Mouse (Mus musculus): ENCODE measurements at regions not wholly inside any gene's neighbourhood (a gene's known extent, or its start where the extent isn't known, plus 50 kb on each side); places are given as distances from the start of the nearest gene placed in this dataset.

- Histone ChIP-seq H3K9me3 (ENCODE audit: control insufficient read depth, insufficient read depth, low read depth, low read length) (no peaks in the 10 kb centered on the region), H3K9ac (ENCODE audit: insufficient read depth, low read depth, low read length, poor library complexity, severe bottlenecking) (no peak overlapping the region), H3K36me3 (ENCODE audit: control insufficient read depth, insufficient read depth, low read length, poor library complexity, severe bottlenecking) (no peaks in the 10 kb centered on the region), H3K27ac (ENCODE audit: insufficient read depth, low read depth, low read length, poor library complexity, severe bottlenecking) (no peak overlapping the region), H3K4me3 (ENCODE audit: insufficient read depth in 1 of 2, low read depth in 1 of 2, low read length in 2 of 2, poor library complexity in 1 of 2, severe bottlenecking in 1 of 2) (no peak overlapping the region), H3K4me1 (ENCODE audit: control insufficient read depth in 2 of 2, insufficient read depth in 2 of 2, low read length in 2 of 2, poor library complexity in 1 of 2) (no peaks in the 10 kb centered on the region)
- in situ Hi-C loops (cut with MboI; ENCODE audit: low sequenced_read_pairs in 2 of 2, unreplicated experiment in 2 of 2), result no loop called here
- DNase-seq (ENCODE audit: low read depth, low spot score), result no peak
- TF ChIP-seq ZC3H11A (IDR thresholded peaks at IDR 0.05; ENCODE audit: borderline replicate concordance, low read depth, low read length), result no peak
- TF ChIP-seq ZNF384 (IDR thresholded peaks at IDR 0.05; ENCODE audit: low read depth, low read length), result no peak
- no peak for TF ChIP-seq CHD2 (IDR thresholded peaks at IDR 0.05; ENCODE audit: low read depth, low read length)
- TF ChIP-seq MAFK (IDR thresholded peaks at IDR 0.05; ENCODE audit: insufficient read depth, low read depth, low read length), result no peak
- no peak for TF ChIP-seq HCFC1 (IDR thresholded peaks at IDR 0.05; ENCODE audit: borderline replicate concordance, insufficient read depth, low read length)
These were observed 329.7 kb upstream of the Gm21798 start for GRCm38 (mm10) chr15:64487801-64488200.

DNA sequence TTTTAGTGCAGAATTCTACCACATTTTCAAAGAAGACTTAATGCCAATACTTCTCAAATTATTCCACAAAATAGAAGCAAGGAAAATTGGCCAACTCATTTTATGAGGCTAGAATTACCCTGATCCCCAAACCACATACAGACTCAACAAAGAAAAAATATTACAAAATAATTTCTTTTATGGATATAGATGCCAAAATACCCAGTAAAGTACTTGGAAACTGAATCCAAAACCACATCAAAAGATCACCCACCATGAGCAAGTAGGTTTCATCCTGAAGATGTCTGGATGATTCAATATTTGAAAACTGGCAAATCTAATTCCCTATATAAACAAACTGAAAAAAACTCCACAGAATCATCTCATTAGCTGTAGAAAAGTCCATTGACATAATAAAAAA lies 316.7 kb upstream of the Gm21798 start:
- H3K27ac ChIP-seq (ENCODE audit: insufficient read depth, low read depth, low read length, poor library complexity, severe bottlenecking), result no peak overlapping the region
- H3K4me3 ChIP-seq (ENCODE audit: insufficient read depth in 1 of 2, low read depth in 1 of 2, low read length in 2 of 2, poor library complexity in 1 of 2, severe bottlenecking in 1 of 2), result no peak overlapping the region
- no peaks in the 10 kb centered on the region for H3K9me3 ChIP-seq (ENCODE audit: control insufficient read depth, insufficient read depth, low read depth, low read length)
- in situ Hi-C loops (cut with MboI; ENCODE audit: low sequenced_read_pairs in 2 of 2, unreplicated experiment in 2 of 2), result no loop called here
- TF ChIP-seq CHD2 (IDR thresholded peaks at IDR 0.05; ENCODE audit: low read depth, low read length) (no peak), ZC3H11A (IDR thresholded peaks at IDR 0.05; ENCODE audit: borderline replicate concordance, low read depth, low read length) (no peak), MAFK (IDR thresholded peaks at IDR 0.05; ENCODE audit: insufficient read depth, low read depth, low read length) (no peak), ZNF384 (IDR thresholded peaks at IDR 0.05; ENCODE audit: low read depth, low read length) (no peak), HCFC1 (IDR thresholded peaks at IDR 0.05; ENCODE audit: borderline replicate concordance, insufficient read depth, low read length) (no peak)
- no peak for DNase-seq (ENCODE audit: low read depth, low spot score)
- no peak overlapping the region for H3K9ac ChIP-seq (ENCODE audit: insufficient read depth, low read depth, low read length, poor library complexity, severe bottlenecking)
- H3K36me3 ChIP-seq (ENCODE audit: control insufficient read depth, insufficient read depth, low read length, poor library complexity, severe bottlenecking), result no peaks in the 10 kb centered on the region
- H3K4me1 ChIP-seq (ENCODE audit: control insufficient read depth in 2 of 2, insufficient read depth in 2 of 2, low read length in 2 of 2, poor library complexity in 1 of 2), result no peaks in the 10 kb centered on the region

DNA sequence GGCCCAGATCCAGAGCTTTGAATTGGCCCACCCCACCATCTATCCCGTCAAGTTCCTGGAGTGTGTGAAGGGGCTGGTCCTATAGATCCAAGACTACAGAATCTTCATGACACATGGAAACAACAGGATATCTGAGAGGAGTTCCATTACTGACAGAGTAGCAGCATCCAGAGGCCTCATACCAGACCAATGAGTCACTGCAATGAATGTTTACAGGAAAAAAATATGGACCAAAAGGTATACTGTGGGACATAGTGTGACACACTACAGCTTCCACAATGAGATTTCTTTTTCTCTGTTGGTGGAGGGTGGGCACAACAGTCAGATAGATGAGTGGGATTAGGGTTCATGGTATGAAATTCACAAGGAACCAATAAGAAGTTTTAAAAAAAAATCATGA lies 316.0 kb upstream of the Gm21798 start:
- H3K4me3 ChIP-seq (ENCODE audit: insufficient read depth in 1 of 2, low read depth in 1 of 2, low read length in 2 of 2, poor library complexity in 1 of 2, severe bottlenecking in 1 of 2), result no peak overlapping the region
- in situ Hi-C loops (cut with MboI; ENCODE audit: low sequenced_read_pairs in 2 of 2, unreplicated experiment in 2 of 2), result no loop called here
- H3K4me1 ChIP-seq (ENCODE audit: control insufficient read depth in 2 of 2, insufficient read depth in 2 of 2, low read length in 2 of 2, poor library complexity in 1 of 2), result no peaks in the 10 kb centered on the region
- H3K9me3 ChIP-seq (ENCODE audit: control insufficient read depth, insufficient read depth, low read depth, low read length), result no peaks in the 10 kb centered on the region
- no peak overlapping the region for H3K27ac ChIP-seq (ENCODE audit: insufficient read depth, low read depth, low read length, poor library complexity, severe bottlenecking)
- DNase-seq (ENCODE audit: low read depth, low spot score), result no peak
- H3K9ac ChIP-seq (ENCODE audit: insufficient read depth, low read depth, low read length, poor library complexity, severe bottlenecking), result no peak overlapping the region
- TF ChIP-seq MAFK (IDR thresholded peaks at IDR 0.05; ENCODE audit: insufficient read depth, low read depth, low read length) (no peak), ZNF384 (IDR thresholded peaks at IDR 0.05; ENCODE audit: low read depth, low read length) (no peak)
- H3K36me3 ChIP-seq (ENCODE audit: control insufficient read depth, insufficient read depth, low read length, poor library complexity, severe bottlenecking), result no peaks in the 10 kb centered on the region

GRCm38 (mm10) chr15:64504751-64505150 lies 312.7 kb upstream of the Gm21798 start:
- H3K36me3 ChIP-seq (ENCODE audit: control insufficient read depth, insufficient read depth, low read length, poor library complexity, severe bottlenecking), result no peaks in the 10 kb centered on the region
- no peak for DNase-seq (ENCODE audit: low read depth, low spot score)
- TF ChIP-seq MAFK (IDR thresholded peaks at IDR 0.05; ENCODE audit: insufficient read depth, low read depth, low read length) (no peak), ZNF384 (IDR thresholded peaks at IDR 0.05; ENCODE audit: low read depth, low read length) (no peak), HCFC1 (IDR thresholded peaks at IDR 0.05; ENCODE audit: borderline replicate concordance, insufficient read depth, low read length) (no peak), ZC3H11A (IDR thresholded peaks at IDR 0.05; ENCODE audit: borderline replicate concordance, low read depth, low read length) (no peak), CHD2 (IDR thresholded peaks at IDR 0.05; ENCODE audit: low read depth, low read length) (no peak)
- no peaks in the 10 kb centered on the region for H3K9me3 ChIP-seq (ENCODE audit: control insufficient read depth, insufficient read depth, low read depth, low read length)
- no peaks in the 10 kb centered on the region for H3K4me1 ChIP-seq (ENCODE audit: control insufficient read depth in 2 of 2, insufficient read depth in 2 of 2, low read length in 2 of 2, poor library complexity in 1 of 2)
- H3K9ac ChIP-seq (ENCODE audit: insufficient read depth, low read depth, low read length, poor library complexity, severe bottlenecking), result no peak overlapping the region
- in situ Hi-C loops (cut with MboI; ENCODE audit: low sequenced_read_pairs in 2 of 2, unreplicated experiment in 2 of 2), result no loop called here
- H3K4me3 ChIP-seq (ENCODE audit: insufficient read depth in 1 of 2, low read depth in 1 of 2, low read length in 2 of 2, poor library complexity in 1 of 2, severe bottlenecking in 1 of 2), result no peak overlapping the region
- no peak overlapping the region for H3K27ac ChIP-seq (ENCODE audit: insufficient read depth, low read depth, low read length, poor library complexity, severe bottlenecking)

DNA sequence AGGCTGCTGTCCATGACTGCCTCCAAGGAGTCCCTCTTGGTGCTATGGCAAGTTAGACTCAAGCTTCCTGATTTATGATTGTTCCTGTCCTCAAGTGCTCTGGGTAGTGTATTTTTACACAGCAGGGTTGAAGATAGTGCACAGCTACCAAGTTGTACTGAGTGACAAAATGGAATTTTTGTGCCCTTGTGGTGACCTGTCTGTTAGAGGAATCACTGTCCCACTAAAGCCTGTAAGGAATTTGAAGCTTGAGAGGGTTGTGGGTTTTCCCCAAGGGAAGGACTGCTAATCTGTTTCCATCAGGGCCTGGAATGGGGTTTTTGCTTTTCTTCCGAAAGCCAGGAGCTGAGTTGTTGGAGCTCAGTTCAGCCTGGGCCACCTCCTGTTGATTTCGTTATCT lies 306.8 kb upstream of the Gm21798 start:
- no peak overlapping the region for H3K27ac ChIP-seq (ENCODE audit: insufficient read depth, low read depth, low read length, poor library complexity, severe bottlenecking)
- TF ChIP-seq MAFK (IDR thresholded peaks at IDR 0.05; ENCODE audit: insufficient read depth, low read depth, low read length) (no peak), CHD2 (IDR thresholded peaks at IDR 0.05; ENCODE audit: low read depth, low read length) (no peak), ZNF384 (IDR thresholded peaks at IDR 0.05; ENCODE audit: low read depth, low read length) (no peak), ZC3H11A (IDR thresholded peaks at IDR 0.05; ENCODE audit: borderline replicate concordance, low read depth, low read length) (no peak), HCFC1 (IDR thresholded peaks at IDR 0.05; ENCODE audit: borderline replicate concordance, insufficient read depth, low read length) (no peak)
- H3K4me3 ChIP-seq (ENCODE audit: insufficient read depth in 1 of 2, low read depth in 1 of 2, low read length in 2 of 2, poor library complexity in 1 of 2, severe bottlenecking in 1 of 2), result no peak overlapping the region
- no peaks in the 10 kb centered on the region for H3K4me1 ChIP-seq (ENCODE audit: control insufficient read depth in 2 of 2, insufficient read depth in 2 of 2, low read length in 2 of 2, poor library complexity in 1 of 2)
- no peak overlapping the region for H3K9ac ChIP-seq (ENCODE audit: insufficient read depth, low read depth, low read length, poor library complexity, severe bottlenecking)
- no peaks in the 10 kb centered on the region for H3K9me3 ChIP-seq (ENCODE audit: control insufficient read depth, insufficient read depth, low read depth, low read length)
- no peaks in the 10 kb centered on the region for H3K36me3 ChIP-seq (ENCODE audit: control insufficient read depth, insufficient read depth, low read length, poor library complexity, severe bottlenecking)
- DNase-seq (ENCODE audit: low read depth, low spot score), result no peak
- in situ Hi-C loops (cut with MboI; ENCODE audit: low sequenced_read_pairs in 2 of 2, unreplicated experiment in 2 of 2), result no loop called here
